Mouse (Mus musculus) forebrain, embryonic 11.5 days (tissue): Measurements from ENCODE around the gene Rnf103. TPM values are rescaled to one million over a fixed set of nuclear protein-coding genes. Genes with fewer than 3 reads are reported as not detected.

Source experiments
- ATAC-seq: fragments of 200-750 bp; cut with Nextera tagmentation; replicated peaks from 2 replicates; pipeline ENCODE4 v1.8.0; 2017; ENCODE audit warnings: moderate TSS enrichment; ENCODE audit not compliant: low FRiP score
- DNase-seq: peaks from one replicate; pipeline ENCODE4 v3.0.0-alpha.2; 2017; ENCODE audit warnings: low spot score
- H3K27ac ChIP-seq: fragments of 300-500 bp; sonication (generic); 2 replicates; pipeline ENCODE4 v1.5.1; 2014; ENCODE audit warnings: low read depth, low read length
- H3K27me3 ChIP-seq: fragments of 300-500 bp; sonication (generic); 2 replicates; pipeline ENCODE4 v1.6.1; 2014; ENCODE audit warnings: mild to moderate bottlenecking, low read length, mixed read lengths; ENCODE audit not compliant: control insufficient read depth, insufficient read depth
- H3K36me3 ChIP-seq: fragments of 300-500 bp; sonication (generic); 2 replicates; pipeline ENCODE4 v1.6.1; 2014; ENCODE audit warnings: mild to moderate bottlenecking, low read length, moderate library complexity, mixed read lengths; ENCODE audit not compliant: control insufficient read depth, insufficient read depth
- H3K4me1 ChIP-seq: fragments of 300-500 bp; sonication (generic); replicated peaks from 2 replicates; pipeline ENCODE4 v1.6.1; 2014; ENCODE audit warnings: low read length, mixed read lengths; ENCODE audit not compliant: control insufficient read depth, insufficient read depth
- H3K4me2 ChIP-seq: fragments of 300-500 bp; sonication (generic); 2 replicates; pipeline ENCODE4 v1.6.1; 2014; ENCODE audit warnings: low read depth, mild to moderate bottlenecking, low read length, moderate library complexity, mixed read lengths; ENCODE audit not compliant: severe bottlenecking
- H3K4me3 ChIP-seq: fragments of 300-500 bp; sonication (generic); 2 replicates; pipeline ENCODE4 v1.5.1; 2014; ENCODE audit warnings: low read depth, low read length
- H3K9ac ChIP-seq: fragments of 300-500 bp; sonication (generic); 2 replicates; pipeline ENCODE4 v1.6.1; 2014; ENCODE audit warnings: low read length
- H3K9me3 ChIP-seq: fragments of 300-500 bp; sonication (generic); 2 replicates; pipeline ENCODE4 v1.6.1; 2016; ENCODE audit warnings: low read length, mixed read lengths; ENCODE audit not compliant: control insufficient read depth
- WGBS: fragments of 180-500 bp; shearing (Covaris S2); extraction: QIAGEN DNeasy Blood & Tissue Kit; methylation state at CpG from one replicate; pipeline ENCODE4 v1.1.7; 2014; 5-methylcytosine and 5-hydroxymethylcytosine counted together
- polyA plus RNA-seq: library from polyadenylated mRNA; unstranded; fragments of >200 nt; fragmentation: Nextera tagmentation; extraction: Ambion mirVana; gene quantifications from 2 replicates; pipeline ENCODE4 v1.2.1, GENCODE M21; 2014

Rnf103 gene
- polyA plus RNA-seq, 1 experiment from 2014 or later: 18.9 TPM

DNA sequence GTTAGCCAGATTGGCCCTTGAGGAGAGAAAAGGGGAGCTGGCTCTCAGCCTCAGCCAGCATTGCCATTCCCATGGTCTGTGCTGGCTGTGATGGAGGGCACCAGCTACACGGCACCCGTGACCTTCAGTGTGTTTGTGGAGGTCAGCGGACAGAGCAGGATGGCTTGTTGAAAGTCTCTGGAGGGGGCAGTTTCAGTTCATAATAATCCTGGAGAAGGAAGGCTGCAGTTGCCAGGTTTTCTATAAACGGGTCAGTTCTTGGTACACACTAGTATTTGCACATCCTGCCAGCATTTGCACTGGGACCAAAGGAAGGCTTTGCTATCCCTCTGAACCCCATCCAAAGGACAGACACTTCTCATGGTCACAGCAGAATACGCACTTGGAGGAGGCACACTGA lies 8.4 kb upstream of the Rnf103 start:
- WGBS: 86% methylated on average over 5 of the region's 5 CpGs
- Histone ChIP-seq H3K27me3 (no peaks in the 10 kb centered on the region), H3K4me1 (no peaks in the 10 kb centered on the region), H3K36me3 (no peaks in the 10 kb centered on the region), H3K4me2 (no peak overlapping the region), H3K27ac (no peak overlapping the region), H3K4me3 (no peak overlapping the region), H3K9me3 (no peaks in the 10 kb centered on the region), H3K9ac (no peak overlapping the region)
- no peak for DNase-seq
- no peak for ATAC-seq

DNA sequence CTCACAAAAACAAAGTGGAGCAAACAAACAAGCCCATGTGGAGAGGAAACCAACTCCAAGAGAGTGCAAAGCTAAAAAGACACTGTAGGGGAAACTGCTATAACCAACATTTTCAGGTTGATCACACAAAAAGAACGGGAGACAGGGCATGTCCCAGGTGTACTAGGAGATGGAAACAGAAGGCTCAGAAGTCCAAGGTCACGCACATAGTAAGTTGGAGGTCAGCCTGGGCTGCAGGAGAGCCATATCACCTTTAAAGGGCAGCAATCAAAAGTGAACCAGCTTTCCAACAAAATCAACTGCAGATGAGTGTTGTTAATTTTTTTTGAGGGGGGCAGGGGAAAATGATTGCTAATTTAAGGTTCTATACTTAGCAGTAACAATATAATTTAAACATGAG lies 7.5 kb upstream of the Rnf103 start:
- DNase-seq (no peak), ATAC-seq (no peak)
- no peak overlapping the region for H3K9ac ChIP-seq
- no peaks in the 10 kb centered on the region for H3K4me1 ChIP-seq
- no peak overlapping the region for H3K4me2 ChIP-seq
- no peak overlapping the region for H3K4me3 ChIP-seq
- no peaks in the 10 kb centered on the region for H3K36me3 ChIP-seq
- H3K27ac ChIP-seq: no peak overlapping the region
- WGBS: 83% methylated on average over 2 of the region's 2 CpGs
- no peaks in the 10 kb centered on the region for H3K9me3 ChIP-seq
- H3K27me3 ChIP-seq: no peaks in the 10 kb centered on the region

DNA sequence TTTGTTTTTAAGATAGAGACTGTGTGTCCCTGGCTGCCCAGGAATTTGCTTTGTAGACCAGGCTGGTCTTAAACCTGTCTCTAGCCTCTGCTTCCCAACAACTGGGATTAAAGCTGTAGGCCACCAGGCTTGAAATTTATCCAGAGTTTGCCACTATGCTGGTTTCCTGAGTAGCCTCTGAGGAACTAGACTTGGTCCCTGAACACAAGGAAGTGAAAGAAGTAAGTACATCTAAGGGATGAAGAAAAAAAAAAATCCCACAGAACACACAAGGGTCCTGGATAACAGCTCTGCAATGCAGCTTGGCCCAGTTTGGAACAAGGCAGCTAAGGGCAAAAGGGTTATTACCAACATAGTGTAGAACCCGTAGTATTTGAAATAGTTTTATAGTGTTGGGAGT lies 6.8 kb upstream of the Rnf103 start:
- no peak for ATAC-seq
- H3K9ac ChIP-seq: no peak overlapping the region
- 78% methylated on average over 1 of the region's 1 CpGs for WGBS

GRCm38 (mm10) chr6:71487966-71488365 lies 5.7 kb upstream of the Rnf103 start:
- no peaks in the 10 kb centered on the region for H3K9me3 ChIP-seq
- no peak for ATAC-seq
- H3K4me3 ChIP-seq: no peak overlapping the region
- H3K9ac ChIP-seq: no peak overlapping the region
- DNase-seq: no peak
- no peaks in the 10 kb centered on the region for H3K36me3 ChIP-seq
- 56% methylated on average over 3 of the region's 4 CpGs for WGBS
- H3K4me1 ChIP-seq: no peaks in the 10 kb centered on the region
- H3K27ac ChIP-seq: no peak overlapping the region
- H3K27me3 ChIP-seq: no peaks in the 10 kb centered on the region
- no peak overlapping the region for H3K4me2 ChIP-seq

More for the DNA sequence above, 6.8 kb upstream of the Rnf103 start:
- no peaks in the 10 kb centered on the region for H3K4me1 ChIP-seq
- no peak overlapping the region for H3K27ac ChIP-seq
- no peaks in the 10 kb centered on the region for H3K9me3 ChIP-seq
- H3K27me3 ChIP-seq: no peaks in the 10 kb centered on the region
- H3K4me3 ChIP-seq: no peak overlapping the region
- H3K36me3 ChIP-seq: no peaks in the 10 kb centered on the region
- no peak overlapping the region for H3K4me2 ChIP-seq
- no peak for DNase-seq

- Histone ChIP-seq H3K9me3 (no peaks in the 10 kb centered on the region), H3K4me1 (no peaks in the 10 kb centered on the region), H3K27ac (no peak overlapping the region), H3K36me3 (no peaks in the 10 kb centered on the region), H3K4me3 (no peak overlapping the region), H3K27me3 (no peaks in the 10 kb centered on the region), H3K4me2 (no peak overlapping the region), H3K9ac (no peak overlapping the region)
- ATAC-seq (no peak), DNase-seq (no peak)
- WGBS: 67% methylated on average over 4 of the region's 4 CpGs
These were observed 1.6 kb upstream of the Rnf103 start for GRCm38 (mm10) chr6:71492136-71492535.

- Histone ChIP-seq H3K4me1 (no peaks in the 10 kb centered on the region), H3K9ac (peak overlapping the region; percentile 90), H3K27ac (peak overlapping the region; percentile 91), H3K9me3 (no peaks in the 10 kb centered on the region), H3K36me3 (no peaks in the 10 kb centered on the region), H3K27me3 (no peaks in the 10 kb centered on the region), H3K4me2 (peak overlapping the region; percentile 57), H3K4me3 (peak overlapping the region; percentile 79)
- 24% methylated on average over 21 of the region's 22 CpGs for WGBS
- DNase-seq: no peak
- ATAC-seq: no peak
These were observed 679 bp upstream of the Rnf103 start for GRCm38 (mm10) chr6:71492756-71493674.

- peak overlapping the region; percentile 91 for H3K27ac ChIP-seq
- H3K4me3 ChIP-seq: peak overlapping the region; percentile 79
- DNase-seq (peak; percentile 82), ATAC-seq (peak; percentile 6; the same call in 1 of the 2 replicates)
- H3K27me3 ChIP-seq: no peaks in the 10 kb centered on the region
- no peaks in the 10 kb centered on the region for H3K4me1 ChIP-seq
- no peaks in the 10 kb centered on the region for H3K36me3 ChIP-seq
- H3K9ac ChIP-seq: peak overlapping the region; percentile 90
- H3K4me2 ChIP-seq: peak overlapping the region; percentile 57
- H3K9me3 ChIP-seq: no peaks in the 10 kb centered on the region
- under 1% methylated on average over 44 of the region's 46 CpGs for WGBS
These were observed 787 bp downstream of the Rnf103 start for GRCm38 (mm10) chr6:71494341-71495020.

DNA sequence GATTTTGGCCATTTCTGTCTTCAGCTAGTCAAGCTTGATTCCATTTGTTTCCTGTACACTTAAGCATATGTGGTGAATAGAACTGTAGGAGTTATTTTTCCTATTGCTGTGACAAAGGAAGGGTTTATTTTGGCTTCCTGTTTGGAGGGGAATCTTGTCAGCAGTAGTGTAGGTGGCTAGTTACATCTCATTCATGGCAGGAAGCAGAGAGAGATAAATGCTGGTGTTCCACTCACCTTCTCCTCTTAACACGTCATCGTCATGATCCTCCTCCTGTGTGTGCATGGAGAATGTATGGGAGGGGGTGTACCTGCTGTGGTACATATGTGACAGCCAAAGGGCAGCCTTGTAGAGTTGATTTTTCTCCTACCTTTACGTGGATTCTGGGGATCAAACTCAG lies 6.9 kb downstream of the Rnf103 start:
- DNase-seq: no peak
- H3K9ac ChIP-seq: no peak overlapping the region
- 79% methylated on average over 3 of the region's 3 CpGs for WGBS
- no peaks in the 10 kb centered on the region for H3K27me3 ChIP-seq
- no peak overlapping the region for H3K4me2 ChIP-seq
- H3K4me3 ChIP-seq: no peak overlapping the region
- H3K27ac ChIP-seq: no peak overlapping the region
- ATAC-seq: no peak
- H3K36me3 ChIP-seq: no peaks in the 10 kb centered on the region
- no peaks in the 10 kb centered on the region for H3K4me1 ChIP-seq
- H3K9me3 ChIP-seq: no peaks in the 10 kb centered on the region
